Mouse (Mus musculus): ENCODE results near the gene Rasgef1b. TPM values are rescaled to one million over a fixed set of nuclear protein-coding genes. Genes with fewer than 3 reads are reported as not detected.
A peak's percentile ranks its signal among the peaks of the same experiment; 100 is the strongest.

Rasgef1b gene
- total RNA-seq, 2 experiments from 2014 or later, result 11.9 to 15.1 TPM

GRCm38 (mm10) chr5:99398472-99399070 is 330.3 kb downstream of the Rasgef1b start:
- no peak for DNase-seq

DNA sequence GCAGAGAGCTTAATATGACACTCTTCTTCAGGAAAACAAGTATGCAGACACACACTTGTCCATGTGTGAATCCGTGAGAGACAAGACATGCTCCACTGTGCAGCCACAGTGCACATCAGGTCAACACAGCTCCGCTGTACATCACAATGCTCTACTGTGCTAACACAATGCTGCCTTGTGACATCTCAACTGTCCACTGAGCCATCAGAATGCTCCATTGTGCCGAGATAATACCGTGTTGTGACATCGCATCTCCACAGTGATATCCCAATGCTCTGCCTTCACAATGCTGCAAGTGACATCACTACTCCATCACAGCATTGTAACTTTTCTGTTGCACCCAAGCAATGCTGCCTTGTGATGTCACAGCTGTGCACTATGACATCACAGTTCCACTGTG is 334.3 kb downstream of the Rasgef1b start:
- DNase-seq, result no peak

DNA sequence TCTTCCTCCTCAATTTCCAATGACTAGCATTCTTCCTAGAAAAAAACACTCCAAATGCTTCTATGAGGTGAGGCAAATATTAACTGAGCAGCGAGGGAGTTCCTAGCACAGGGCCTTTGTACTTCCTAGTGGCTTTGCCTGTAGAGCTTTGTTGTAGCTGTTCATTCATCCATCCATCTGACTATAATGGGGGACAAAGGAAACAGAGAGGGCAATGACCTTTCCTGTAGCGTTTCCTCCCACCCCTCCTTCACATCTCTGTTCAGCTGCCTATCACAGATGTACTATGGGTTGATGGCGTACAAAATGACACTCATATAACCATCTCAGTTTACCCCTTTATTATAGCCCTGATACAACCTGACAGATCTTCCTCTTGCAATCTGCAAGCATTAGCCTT is 337.3 kb downstream of the Rasgef1b start:
- DNase-seq, result no peak

- no peak for DNase-seq
These were observed 338.1 kb downstream of the Rasgef1b start for GRCm38 (mm10) chr5:99390776-99391175.

DNA sequence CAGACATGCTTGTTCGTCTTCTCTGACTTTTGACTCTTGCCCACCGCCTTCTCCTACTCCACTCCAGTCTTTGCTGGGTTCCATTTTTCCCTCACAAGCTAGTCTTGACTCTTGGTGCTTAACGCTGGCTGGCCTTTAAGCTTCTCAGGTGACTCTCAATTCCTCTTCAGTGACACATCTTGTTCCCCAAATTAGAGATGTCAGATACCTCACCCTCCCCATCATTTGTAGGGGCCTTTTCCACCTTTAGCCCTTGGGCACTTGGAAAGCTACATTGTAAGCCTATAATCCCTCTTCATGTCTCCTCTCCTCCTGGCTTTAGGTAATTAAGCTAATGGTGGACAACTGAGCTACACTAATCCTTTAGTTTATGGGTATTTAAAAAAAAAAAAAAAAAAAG is 338.6 kb downstream of the Rasgef1b start:
- no peak for DNase-seq

DNA sequence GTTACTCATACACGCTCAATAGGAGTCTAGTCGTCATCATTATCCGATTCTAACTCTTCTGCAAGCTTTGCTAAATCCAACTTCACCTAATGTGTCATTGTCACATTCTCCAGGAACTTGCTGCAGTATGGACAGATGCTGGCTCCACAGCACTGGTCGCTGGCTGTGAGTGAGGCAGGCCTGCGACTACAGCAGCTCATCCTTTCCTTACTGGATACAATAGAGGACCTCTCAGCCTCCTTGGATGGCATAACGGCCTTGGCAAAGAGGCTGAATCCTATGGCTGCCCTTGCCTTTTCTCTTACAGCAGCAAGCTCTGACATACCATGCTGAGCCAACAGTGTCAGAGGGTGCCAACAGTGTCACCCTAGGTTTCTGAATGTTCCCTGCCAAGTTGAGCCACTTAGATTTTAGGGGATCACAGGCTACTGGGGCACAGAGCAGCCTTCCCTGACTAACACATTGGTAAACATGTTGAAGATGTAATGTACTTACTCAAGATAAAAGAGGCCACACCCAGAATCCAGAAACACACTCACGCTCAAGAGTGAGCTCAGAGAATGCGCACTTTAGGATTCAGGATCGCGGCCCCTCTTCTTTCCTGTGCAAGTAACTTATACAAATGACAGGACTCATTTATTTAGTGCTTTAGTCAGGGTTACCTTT is 340.1 kb downstream of the Rasgef1b start:
- DNase-seq, result no peak

DNA sequence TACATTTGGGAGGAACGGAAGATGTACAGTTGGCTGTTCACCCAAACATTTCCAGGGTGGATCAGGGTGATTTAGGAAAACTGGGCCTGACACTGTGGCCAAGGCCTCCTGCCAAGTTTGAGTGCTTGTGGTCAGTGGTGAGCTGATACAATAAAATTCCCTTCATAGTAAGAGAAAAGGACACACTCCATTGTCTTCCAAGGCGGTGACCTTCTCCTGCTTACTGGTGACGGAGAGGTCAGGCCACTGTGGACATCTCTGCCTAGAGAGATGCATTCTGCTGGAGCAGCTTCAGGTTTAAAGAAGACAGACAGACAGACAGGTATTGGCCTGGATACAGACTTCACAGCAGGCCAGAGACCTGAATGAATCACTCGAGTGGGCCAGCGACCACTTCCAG is 340.7 kb downstream of the Rasgef1b start:
- DNase-seq, result peak in 1 of 2 experiments; percentile 28

GRCm38 (mm10) chr5:99387185-99387981 is 341.5 kb downstream of the Rasgef1b start:
- no peak for DNase-seq

- no peak for DNase-seq
These were observed 342.5 kb downstream of the Rasgef1b start for GRCm38 (mm10) chr5:99386246-99386845.

GRCm38 (mm10) chr5:99385737-99386136 is 343.1 kb downstream of the Rasgef1b start:
- DNase-seq, result no peak

DNA sequence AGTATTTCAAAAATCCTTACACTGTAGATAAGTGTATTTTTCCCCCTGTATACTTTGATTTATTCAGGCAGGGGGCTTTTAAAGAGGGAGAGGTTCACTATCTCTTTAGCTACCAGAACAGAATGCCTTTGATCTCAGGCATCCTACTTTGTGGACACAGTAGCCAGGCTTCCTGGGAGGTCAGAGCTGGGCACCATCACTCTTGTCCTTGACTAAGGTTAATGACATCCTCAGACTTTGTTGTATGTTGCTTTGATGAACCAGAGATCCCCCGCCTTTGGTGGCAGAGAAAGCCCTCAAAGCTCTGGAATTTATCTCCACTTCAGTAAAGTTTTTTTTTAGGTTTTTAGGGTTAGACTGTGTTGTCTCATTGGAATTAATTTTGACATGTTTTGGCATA is 343.8 kb downstream of the Rasgef1b start:
- DNase-seq, result no peak

- no peak for DNase-seq
These were observed 345.0 kb downstream of the Rasgef1b start for GRCm38 (mm10) chr5:99383783-99384281.

DNA sequence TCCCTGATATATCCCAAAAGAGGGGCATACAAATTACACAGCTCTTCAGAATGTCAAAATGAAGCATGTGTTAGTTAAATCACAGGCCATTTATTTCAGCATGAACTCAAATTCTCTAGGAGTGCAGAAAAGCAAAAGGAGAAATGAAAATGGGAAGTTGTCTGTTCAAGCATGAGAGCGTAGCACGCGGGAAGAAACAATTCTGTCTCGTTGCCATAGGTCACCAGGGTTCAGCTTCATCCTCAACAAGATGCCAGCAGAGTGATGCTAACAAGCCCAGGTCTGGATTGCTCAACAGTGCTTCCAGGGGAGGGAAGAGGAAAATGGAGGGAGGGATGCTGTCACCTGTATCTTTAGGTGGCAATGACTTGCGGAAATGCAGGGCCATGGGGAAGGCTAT is 346.1 kb downstream of the Rasgef1b start:
- DNase-seq, result no peak

DNA sequence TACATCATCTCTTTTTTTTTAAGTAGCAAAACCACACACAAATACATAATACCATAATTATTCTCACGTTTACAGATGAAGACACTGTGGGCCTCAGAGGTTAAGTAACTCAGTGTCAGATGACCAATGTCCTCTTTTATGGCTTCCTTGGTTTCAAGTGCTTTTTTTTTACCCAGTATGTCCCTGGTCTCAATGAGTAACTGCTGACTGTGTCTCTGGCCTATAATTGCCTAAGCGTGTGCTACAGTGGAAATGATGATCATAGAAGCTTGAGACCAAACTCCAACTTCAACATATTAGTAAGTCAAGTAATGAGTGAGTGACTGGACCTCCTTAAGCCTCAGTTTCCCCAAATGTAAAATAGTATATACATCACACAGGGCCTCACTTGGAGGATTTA is 347.2 kb downstream of the Rasgef1b start:
- no peak for DNase-seq

- no peak for DNase-seq
These were observed 348.0 kb downstream of the Rasgef1b start for GRCm38 (mm10) chr5:99380882-99381281.

GRCm38 (mm10) chr5:99380166-99380565 is 348.7 kb downstream of the Rasgef1b start:
- peak; percentile 83 to 85 for DNase-seq

DNA sequence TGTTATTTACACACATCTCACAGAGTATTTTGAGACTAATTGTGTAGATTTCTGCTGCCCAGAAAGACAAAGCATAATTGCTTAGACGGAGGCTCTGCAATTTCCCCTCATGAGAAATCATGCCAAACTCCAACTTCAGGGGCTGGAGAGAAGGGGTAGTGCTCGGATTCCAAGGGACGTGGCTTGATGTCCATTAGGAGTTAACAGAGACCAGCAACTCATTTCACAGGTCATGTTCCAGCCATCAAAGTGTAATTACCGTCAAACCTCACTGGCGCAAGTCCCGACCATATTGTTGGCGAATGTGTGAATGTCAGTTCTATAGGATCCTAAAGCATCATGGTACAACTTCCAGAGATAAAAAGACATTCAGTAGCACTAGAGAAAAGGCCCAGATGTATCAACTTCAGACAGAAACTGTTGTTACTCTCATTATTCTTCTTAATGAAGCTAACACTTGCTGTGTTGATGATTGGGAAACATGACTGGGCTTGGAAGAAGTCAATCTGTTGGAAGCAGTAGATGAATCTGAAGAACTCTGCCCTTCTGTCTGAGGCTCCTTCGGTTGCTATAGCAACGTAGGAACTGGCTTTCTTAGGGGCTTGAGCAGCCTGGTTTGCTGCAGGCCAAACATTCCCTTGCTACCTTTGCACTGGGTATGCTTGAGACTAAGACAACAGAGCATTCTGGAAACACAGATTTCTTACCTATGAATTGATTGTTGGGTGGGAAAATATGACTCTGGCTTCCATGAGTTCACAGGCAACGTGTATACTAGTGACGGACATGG is 350.2 kb downstream of the Rasgef1b start:
- DNase-seq, result no peak

GRCm38 (mm10) chr5:99375725-99376124 is 353.1 kb downstream of the Rasgef1b start:
- no peak for DNase-seq

DNA sequence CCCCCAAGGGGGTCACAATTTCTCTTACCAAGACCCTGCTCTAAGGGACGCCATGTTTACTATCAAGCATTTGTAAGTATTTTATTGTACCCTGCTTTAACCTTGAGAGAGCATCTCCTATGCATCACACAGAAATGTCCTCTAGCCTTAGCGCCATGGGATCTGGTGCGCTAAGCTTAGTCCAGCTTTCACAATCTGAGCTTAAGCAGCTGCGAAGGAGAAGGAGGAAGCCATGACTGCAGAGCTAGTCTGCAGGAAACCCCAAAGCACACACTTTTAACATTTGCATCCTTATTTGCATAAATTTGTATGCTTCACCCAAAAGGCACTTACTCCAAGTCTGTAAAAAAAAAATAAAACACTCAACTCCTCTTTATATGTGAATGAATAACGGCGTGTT is 354.4 kb downstream of the Rasgef1b start:
- no peak for DNase-seq

- no peak for DNase-seq
These were observed 355.2 kb downstream of the Rasgef1b start for GRCm38 (mm10) chr5:99373570-99374151.

DNA sequence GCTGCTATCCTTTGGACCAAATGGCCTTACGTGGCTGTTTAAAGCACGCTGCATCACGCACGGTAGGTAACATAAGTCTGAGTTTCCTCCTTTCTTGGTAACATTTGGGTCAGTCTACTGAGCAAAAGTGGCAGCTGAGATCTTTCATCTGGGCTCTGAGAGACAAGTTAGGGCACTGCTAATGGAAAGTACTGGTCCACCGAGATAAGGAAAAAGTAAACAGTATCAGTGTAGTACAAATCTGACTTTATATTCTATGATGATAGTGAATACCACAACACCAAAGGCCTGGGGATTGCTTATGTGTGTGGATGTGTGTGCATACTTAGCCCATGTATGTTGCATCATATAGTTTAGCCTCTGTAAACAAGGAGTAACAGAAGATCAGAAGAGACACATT is 358.2 kb downstream of the Rasgef1b start:
- DNase-seq, result no peak
